Mouse (Mus musculus) adrenal gland, adult 18-20 months (tissue): ENCODE results near the gene Dhps. TPM values are rescaled to one million over a fixed set of nuclear protein-coding genes. Genes with fewer than 3 reads are reported as not detected.

Experiments
- DNase-seq, 2 experiments: peaks; one replicate each; pipeline ENCODE4 v3.0.0; 2021 to 2022; ENCODE audit warnings: low spot score in 2 of 2
- long read RNA-seq, 2 experiments: library from polyadenylated mRNA; stranded (forward); transcript quantifications; one replicate each; pipeline ENCODE4 v2.0.0; 2021
- total RNA-seq, 2 experiments: library from RNA; stranded (reverse); gene quantifications; 1 replicate in 1 of 2; 2 replicates in 1 of 2; pipeline ENCODE4 v1.2.3; 2021

Dhps gene
- total RNA-seq: 10 to 100 TPM; 25.5 to 26.4 TPM
- long read RNA-seq, experiment 1, transcript Dhps-201 (9 exons, 1,333 nt): major isoform, 8 of 17 reads
- long read RNA-seq, experiment 1, partial matches to known transcripts: 0 of 17 reads
- long read RNA-seq, experiment 1, other reads (novel, unspliced or antisense): 8 of 17 reads
- long read RNA-seq, experiment 2, transcript Dhps-201 (9 exons, 1,333 nt): major isoform, 24 of 32 reads
- long read RNA-seq, experiment 2, partial matches to known transcripts: 2 of 32 reads
- long read RNA-seq, experiment 2, other reads (novel, unspliced or antisense): 5 of 32 reads

GRCm38 (mm10) chr8:85071514-85072281 lies at the start of gene Dhps:
Dhps (plus strand) TSS chr8:85071757.
- peak; percentile 83 to 86 for DNase-seq

GRCm38 (mm10) chr8:85023846-85024245 lies 47.7 kb upstream of the Dhps start:
- DNase-seq: no peak

- peak; percentile 72 to 74 for DNase-seq
Observed at GRCm38 (mm10) chr8:85025098-85025932, 46.2 kb upstream of the Dhps start, which contains the start of gene Asna1. Asna1 (minus strand) TSS chr8:85025281.

GRCm38 (mm10) chr8:85026670-85027515 lies 44.7 kb upstream of the Dhps start, which contains the start of gene Trir:
Trir (plus strand) TSS chr8:85026823.
- DNase-seq: peak; percentile 93 to 97

GRCm38 (mm10) chr8:85027516-85027855 lies 44.1 kb upstream of the Dhps start:
- no peak for DNase-seq

- no peak for DNase-seq
Observed at GRCm38 (mm10) chr8:85027922-85028321, 43.6 kb upstream of the Dhps start.

GRCm38 (mm10) chr8:85029271-85029670 lies 42.3 kb upstream of the Dhps start:
- DNase-seq: no peak

- DNase-seq: no peak
Observed at GRCm38 (mm10) chr8:85032622-85033311, 38.8 kb upstream of the Dhps start.

GRCm38 (mm10) chr8:85033867-85034266 lies 37.7 kb upstream of the Dhps start:
- no peak for DNase-seq

- DNase-seq: peak; percentile 55 to 58
Observed at GRCm38 (mm10) chr8:85034764-85035163, 36.8 kb upstream of the Dhps start.

- DNase-seq: no peak
Observed at GRCm38 (mm10) chr8:85035165-85035727, 36.3 kb upstream of the Dhps start.

- peak in 1 of 2 experiments; percentile 39 for DNase-seq
Observed at GRCm38 (mm10) chr8:85035728-85036310, 35.7 kb upstream of the Dhps start.

- no peak for DNase-seq
Observed at GRCm38 (mm10) chr8:85036381-85036717, 35.2 kb upstream of the Dhps start.

- DNase-seq: peak; percentile 81 to 87
Observed at GRCm38 (mm10) chr8:85036718-85037365, 34.7 kb upstream of the Dhps start, which contains the start of gene Tnpo2. Tnpo2 (plus strand) TSS chr8:85036915.

GRCm38 (mm10) chr8:85037366-85037680 lies 34.2 kb upstream of the Dhps start:
- no peak for DNase-seq

- DNase-seq: peak; percentile 52 to 57
Observed at GRCm38 (mm10) chr8:85037681-85038531, 33.7 kb upstream of the Dhps start.

- no peak for DNase-seq
Observed at GRCm38 (mm10) chr8:85043619-85044018, 27.9 kb upstream of the Dhps start.

GRCm38 (mm10) chr8:85057367-85057766 lies 14.2 kb upstream of the Dhps start:
- no peak for DNase-seq
